Mouse (Mus musculus) ES-Bruce4 (cell line): ENCODE results near the gene B3gnt6. TPM values are rescaled to one million over a fixed set of nuclear protein-coding genes. Genes with fewer than 3 reads are reported as not detected.

Experiments
- H3K27ac ChIP-seq: 2 replicates; pipeline ENCODE4 v1.5.1; 2012; ENCODE audit warnings: low read length, inconsistent platforms; ENCODE audit not compliant: insufficient read depth
- H3K27me3 ChIP-seq: 2 replicates; pipeline ENCODE4 v1.6.1; 2012; ENCODE audit warnings: mild to moderate bottlenecking, low read length, inconsistent platforms; ENCODE audit not compliant: control insufficient read depth, poor library complexity, insufficient read depth, severe bottlenecking
- H3K36me3 ChIP-seq: 2 replicates; pipeline ENCODE4 v1.6.1; 2012; ENCODE audit warnings: inconsistent platforms, mild to moderate bottlenecking, low read length, moderate library complexity; ENCODE audit not compliant: control insufficient read depth, poor library complexity, insufficient read depth, severe bottlenecking
- H3K4me1 ChIP-seq: one replicate; pipeline ENCODE4 v1.8.1; 2011; ENCODE audit warnings: low read length; ENCODE audit not compliant: control insufficient read depth, insufficient read depth
- H3K4me3 ChIP-seq: 2 replicates; pipeline ENCODE4 v1.5.1; 2011; ENCODE audit warnings: low read depth, mild to moderate bottlenecking, low read length
- H3K9ac ChIP-seq: 2 replicates; pipeline ENCODE4 v1.6.1; 2012; ENCODE audit warnings: low read depth, mild to moderate bottlenecking, inconsistent platforms; ENCODE audit not compliant: poor library complexity, severe bottlenecking
- H3K9me3 ChIP-seq: replicated peaks from 2 replicates; pipeline ENCODE4 v1.6.1; 2012; ENCODE audit warnings: mild to moderate bottlenecking, low read length, inconsistent platforms; ENCODE audit not compliant: control insufficient read depth, poor library complexity, insufficient read depth, severe bottlenecking
- CTCF ChIP-seq: IDR thresholded peaks from one replicate; pipeline ENCODE4 v1.8.1; 2011; ENCODE audit warnings: low read depth, low read length
- EP300 ChIP-seq: IDR thresholded peaks from 2 replicates; pipeline ENCODE4 v1.6.1; 2011; ENCODE audit warnings: low read depth, low read length; ENCODE audit not compliant: insufficient read depth
- POLR2A ChIP-seq: IDR thresholded peaks from one replicate; pipeline ENCODE4 v1.8.1; 2011; ENCODE audit warnings: low read length; ENCODE audit not compliant: insufficient read depth
- polyA plus RNA-seq: library from polyadenylated mRNA; stranded (reverse); fragments of >200 nt; gene quantifications from 2 replicates; pipeline ENCODE4 v1.2.4, GENCODE M21; 2011; ENCODE audit warnings: low read depth; ENCODE audit not compliant: missing spikeins, insufficient read depth, insufficient read length

B3gnt6 gene
- polyA plus RNA-seq, 1 experiment, result not detected

DNA sequence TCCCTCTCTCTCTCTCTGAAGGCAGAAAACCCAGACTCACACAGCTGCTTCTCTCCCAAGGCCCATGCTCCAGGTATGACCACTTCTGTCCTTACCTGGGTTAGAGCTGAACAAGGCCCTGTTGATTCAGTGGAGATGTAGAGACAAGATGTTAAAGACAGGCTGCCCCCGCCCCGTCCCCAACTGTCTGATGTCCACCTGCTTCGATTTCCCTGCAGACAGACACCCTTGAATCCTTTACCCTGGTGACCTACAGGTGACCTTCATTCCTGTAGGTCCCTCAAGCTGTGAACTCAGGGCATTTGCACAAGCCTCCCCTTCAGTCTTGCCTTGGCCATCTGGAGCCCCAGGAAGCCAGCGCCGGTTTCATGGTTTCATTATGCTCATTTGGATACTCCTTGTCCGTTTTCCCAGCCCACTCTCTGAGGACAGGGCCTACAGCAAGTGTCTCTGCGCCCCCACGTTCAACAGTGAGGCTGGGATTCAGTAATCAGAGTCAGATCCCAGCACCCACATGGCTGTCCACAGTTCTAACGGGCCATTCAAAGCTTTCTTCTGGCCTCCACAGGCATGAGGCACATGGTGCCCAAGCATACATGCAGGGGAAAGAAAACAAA lies 34.8 kb downstream of the B3gnt6 start:
- no peak overlapping the region for H3K4me3 ChIP-seq
- H3K4me1 ChIP-seq, result peaks cover 29% of the 10 kb centered on the region
- TF ChIP-seq EP300, result peak; percentile 50; the same call in 1 of the 2 replicates
- TF ChIP-seq CTCF, result no peak
- no peak for TF ChIP-seq POLR2A
- H3K9me3 ChIP-seq, result no peaks in the 10 kb centered on the region
- H3K27me3 ChIP-seq, result no peaks in the 10 kb centered on the region
- no peaks in the 10 kb centered on the region for H3K36me3 ChIP-seq
- no peak overlapping the region for H3K27ac ChIP-seq
- no peak overlapping the region for H3K9ac ChIP-seq

DNA sequence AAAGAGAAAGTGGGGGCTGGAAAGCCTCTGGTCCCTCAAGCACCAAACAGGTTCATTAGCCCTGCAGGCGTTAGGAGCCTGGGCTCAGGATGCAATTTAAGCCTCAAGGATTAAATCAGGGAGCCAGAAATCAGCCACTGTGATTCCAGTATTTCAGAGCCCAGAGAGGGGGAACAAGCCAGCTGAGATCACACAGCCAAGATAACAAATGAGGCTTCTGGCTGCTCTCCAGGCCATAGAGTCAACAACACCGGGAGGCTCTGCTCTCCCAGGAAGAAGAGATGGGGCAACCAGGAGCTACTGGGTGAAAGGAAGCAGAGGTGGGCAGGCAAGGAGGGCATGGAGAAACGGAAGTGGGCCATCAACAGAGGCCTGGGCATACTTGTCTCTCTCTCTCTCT lies 35.6 kb downstream of the B3gnt6 start:
- no peak overlapping the region for H3K27ac ChIP-seq
- TF ChIP-seq CTCF (no peak), POLR2A (no peak), EP300 (no peak)
- H3K4me3 ChIP-seq, result no peak overlapping the region
- H3K9me3 ChIP-seq, result no peaks in the 10 kb centered on the region
- H3K9ac ChIP-seq, result no peak overlapping the region
- H3K4me1 ChIP-seq, result peaks cover 32% of the 10 kb centered on the region
- H3K36me3 ChIP-seq, result no peaks in the 10 kb centered on the region
- H3K27me3 ChIP-seq, result no peaks in the 10 kb centered on the region

DNA sequence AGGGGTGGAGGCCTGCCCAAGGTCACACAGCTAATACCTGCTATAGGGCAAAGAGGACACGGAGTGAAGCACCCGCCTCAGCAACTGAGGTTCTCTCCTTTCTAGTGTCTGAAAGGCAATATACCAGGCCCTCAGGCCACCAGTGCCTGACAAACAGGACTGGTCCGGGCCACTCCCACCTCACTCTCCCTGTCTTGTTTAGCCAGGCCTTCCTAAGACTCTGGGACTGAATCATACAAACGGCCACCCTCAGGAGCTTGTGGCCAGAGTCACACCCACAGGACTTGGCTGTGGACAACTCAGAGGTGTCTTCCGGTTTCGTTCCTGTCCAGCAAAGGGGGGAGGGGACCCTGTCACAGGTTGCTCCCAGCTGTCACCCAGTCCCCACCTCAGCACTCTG lies 37.0 kb downstream of the B3gnt6 start:
- TF ChIP-seq POLR2A (no peak), CTCF (no peak), EP300 (peak; percentile 75; the same call in 1 of the 2 replicates)
- peaks cover 33% of the 10 kb centered on the region for H3K4me1 ChIP-seq
- H3K9me3 ChIP-seq, result no peaks in the 10 kb centered on the region
- 0 out of 2 replicates have a peak overlapping the region, but pooled peaks have one; percentile 16 for H3K27ac ChIP-seq
- no peaks in the 10 kb centered on the region for H3K36me3 ChIP-seq
- H3K9ac ChIP-seq, result no peak overlapping the region
- H3K4me3 ChIP-seq, result no peak overlapping the region
- H3K27me3 ChIP-seq, result no peaks in the 10 kb centered on the region

DNA sequence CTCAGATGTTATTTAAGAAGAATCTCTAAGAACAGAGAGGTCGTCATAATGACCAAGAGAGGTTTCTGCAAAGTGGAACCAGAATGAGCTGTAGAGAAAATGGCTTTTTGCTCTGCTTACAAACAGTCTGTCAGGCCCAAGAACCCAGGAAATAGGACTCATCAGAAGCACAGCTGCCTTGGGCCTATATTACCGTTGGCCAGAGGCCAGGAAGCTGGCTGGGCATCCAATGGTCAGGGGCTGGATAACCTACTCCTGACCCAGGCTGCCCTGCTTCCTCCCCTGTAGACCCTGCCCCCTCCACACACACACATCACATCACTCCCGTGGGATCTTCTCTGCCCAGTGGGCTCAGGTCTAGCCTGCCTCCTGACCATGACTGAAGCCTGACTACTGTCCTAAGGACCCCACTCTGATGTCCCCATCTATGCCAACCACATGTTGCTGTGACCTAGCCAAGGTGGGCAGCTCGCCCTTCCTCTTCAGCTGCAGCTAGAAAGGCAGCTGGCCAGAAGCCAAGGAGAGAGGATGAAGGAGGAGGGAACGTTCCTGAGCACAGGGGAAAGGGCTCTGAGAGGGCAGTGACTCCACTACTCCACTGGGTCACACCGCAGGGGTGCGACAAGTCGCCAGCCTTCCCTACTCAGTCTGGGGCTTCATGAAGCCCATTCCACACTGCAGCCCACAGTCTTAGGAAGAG lies 39.1 kb downstream of the B3gnt6 start:
- Histone ChIP-seq H3K9ac (no peak overlapping the region), H3K9me3 (no peaks in the 10 kb centered on the region), H3K4me3 (no peak overlapping the region), H3K36me3 (no peaks in the 10 kb centered on the region), H3K27me3 (no peaks in the 10 kb centered on the region), H3K27ac (no peak overlapping the region), H3K4me1 (peaks cover 33% of the 10 kb centered on the region)
- TF ChIP-seq CTCF, result no peak
- TF ChIP-seq POLR2A, result no peak

DNA sequence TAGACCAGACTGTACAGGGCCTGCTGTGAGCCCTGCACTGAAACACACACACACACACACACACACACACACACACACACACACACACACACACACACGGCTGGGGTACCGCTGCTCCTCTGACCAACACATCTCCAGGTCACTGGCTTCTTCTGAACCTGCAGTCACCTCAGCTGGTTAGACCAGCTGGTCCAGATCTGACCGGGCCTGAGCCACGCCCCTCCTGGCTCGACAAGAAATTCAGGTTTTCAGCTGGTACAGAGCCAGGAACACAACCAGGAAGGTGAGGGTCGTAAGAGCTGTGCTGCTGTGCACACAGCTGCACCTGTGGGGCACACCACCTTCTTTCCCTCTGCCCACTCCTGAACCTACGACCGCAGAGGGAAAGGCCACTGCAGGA lies 40.8 kb downstream of the B3gnt6 start:
- no peak overlapping the region for H3K9ac ChIP-seq
- H3K4me1 ChIP-seq, result peaks cover 24% of the 10 kb centered on the region
- no peaks in the 10 kb centered on the region for H3K27me3 ChIP-seq
- no peaks in the 10 kb centered on the region for H3K9me3 ChIP-seq
- peak overlapping the region; percentile 77 for H3K27ac ChIP-seq
- no peaks in the 10 kb centered on the region for H3K36me3 ChIP-seq
- TF ChIP-seq POLR2A (no peak), EP300 (peak; percentile 99)
- peak overlapping the region; percentile 26 for H3K4me3 ChIP-seq

DNA sequence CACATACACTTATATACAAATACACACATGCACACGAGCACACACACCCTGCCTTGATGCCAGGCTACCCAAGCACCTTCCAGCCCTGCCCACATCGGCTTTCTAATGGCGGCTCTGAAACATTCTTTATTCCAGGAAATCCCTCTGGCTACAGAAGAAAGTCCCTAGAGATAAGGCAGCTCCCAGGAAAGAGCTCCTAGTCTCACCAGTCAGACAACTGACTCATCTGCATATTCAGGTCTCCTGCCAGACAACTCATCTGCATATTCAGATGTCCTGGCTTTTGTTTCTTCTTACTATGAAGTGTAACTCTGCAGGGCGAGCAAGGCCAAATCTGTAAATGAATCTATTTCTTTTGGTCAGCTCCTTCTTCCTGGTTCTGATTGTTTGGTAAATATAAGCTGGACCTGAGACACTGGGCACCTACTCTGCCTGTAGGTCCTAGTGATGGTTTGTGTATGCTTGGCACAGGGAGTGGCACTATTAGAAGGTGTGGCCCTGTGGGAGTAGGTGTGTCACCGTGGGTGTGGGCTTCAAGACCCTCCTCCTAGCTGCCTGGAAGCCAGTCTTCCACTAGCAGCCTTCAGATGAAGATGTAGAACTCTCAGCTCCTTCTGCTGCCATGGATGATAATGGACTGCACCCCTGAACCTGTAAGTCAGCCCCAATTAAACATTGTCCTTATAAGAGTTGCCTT lies 41.5 kb downstream of the B3gnt6 start:
- peak overlapping the region; percentile 77 for H3K27ac ChIP-seq
- H3K36me3 ChIP-seq, result no peaks in the 10 kb centered on the region
- TF ChIP-seq EP300 (peak; percentile 37; the same call in 1 of the 2 replicates), POLR2A (no peak)
- no peaks in the 10 kb centered on the region for H3K27me3 ChIP-seq
- peaks cover 21% of the 10 kb centered on the region for H3K4me1 ChIP-seq
- peak overlapping the region; percentile 24 for H3K4me3 ChIP-seq
- no peak overlapping the region for H3K9ac ChIP-seq
- no peaks in the 10 kb centered on the region for H3K9me3 ChIP-seq
